Mouse (Mus musculus) liver, embryonic 12.5 days (tissue): ENCODE data around the gene Col23a1. TPM values are rescaled to one million over a fixed set of nuclear protein-coding genes. Genes with fewer than 3 reads are reported as not detected.

ENCODE experiments used
- ATAC-seq: fragments of 200-750 bp; cut with Nextera tagmentation; 2 replicates; pipeline ENCODE4 v1.8.0; 2017; ENCODE audit warnings: moderate number of reproducible peaks, mild to moderate bottlenecking, moderate library complexity
- H3K27ac ChIP-seq: fragments of 300-500 bp; sonication (generic); 2 replicates; pipeline ENCODE4 v1.5.1; 2016; ENCODE audit warnings: mild to moderate bottlenecking
- H3K27me3 ChIP-seq: fragments of 300-500 bp; sonication (generic); replicated peaks from 2 replicates; pipeline ENCODE4 v1.6.1; 2016; ENCODE audit warnings: mild to moderate bottlenecking, moderate library complexity
- H3K36me3 ChIP-seq: fragments of 300-500 bp; sonication (generic); 2 replicates; pipeline ENCODE4 v1.6.1; 2016; ENCODE audit warnings: mild to moderate bottlenecking, moderate library complexity
- H3K4me1 ChIP-seq: fragments of 300-500 bp; sonication (generic); 2 replicates; pipeline ENCODE4 v1.6.1; 2016
- H3K4me2 ChIP-seq: fragments of 300-500 bp; sonication (generic); 2 replicates; pipeline ENCODE4 v1.6.1; 2016; ENCODE audit warnings: mild to moderate bottlenecking, moderate library complexity
- H3K4me3 ChIP-seq: fragments of 300-500 bp; sonication (generic); 2 replicates; pipeline ENCODE4 v1.5.1; 2016; ENCODE audit warnings: mild to moderate bottlenecking, moderate library complexity
- H3K9ac ChIP-seq: fragments of 300-500 bp; sonication (generic); 2 replicates; pipeline ENCODE4 v1.6.1; 2016; ENCODE audit warnings: mild to moderate bottlenecking, moderate library complexity
- H3K9me3 ChIP-seq: fragments of 300-500 bp; sonication (generic); replicated peaks from 2 replicates; pipeline ENCODE4 v1.6.1; 2016; ENCODE audit warnings: mild to moderate bottlenecking, moderate library complexity
- WGBS: fragments of 180-500 bp; shearing (Covaris S2); methylation state at CpG from one replicate; pipeline ENCODE4 v1.1.7; 2016; ENCODE audit not compliant: insufficient replicate concordance; 5-methylcytosine and 5-hydroxymethylcytosine counted together
- polyA plus RNA-seq: library from polyadenylated mRNA; unstranded; fragments of >200 nt; fragmentation: Nextera tagmentation; extraction: Ambion mirVana; gene quantifications from 2 replicates; pipeline ENCODE4 v1.2.1, GENCODE M21; 2016

The Col23a1 gene
- polyA plus RNA-seq, 1 experiment from 2014 or later: 0.79 TPM

DNA sequence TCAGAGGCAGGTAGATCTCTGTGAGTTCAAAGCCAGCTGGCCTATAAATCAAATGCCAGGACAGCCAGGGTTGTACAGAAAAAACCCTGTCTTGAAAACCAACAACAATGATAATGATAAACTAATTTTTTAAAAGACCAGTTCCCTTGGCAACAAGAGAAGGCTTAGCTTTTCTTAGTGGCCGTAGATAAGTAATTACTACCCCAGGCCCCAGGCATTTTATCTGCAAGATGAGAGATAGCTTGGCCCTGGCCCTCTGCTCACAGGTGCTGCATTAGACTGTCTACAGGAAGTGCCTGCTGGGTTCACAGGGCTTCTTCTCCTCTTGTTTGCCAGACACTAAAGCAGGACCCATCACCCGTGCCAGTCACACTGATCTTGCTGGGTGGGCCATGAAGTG, 265.3 kb downstream of the Col23a1 start:
- H3K9ac ChIP-seq: no peak overlapping the region

DNA sequence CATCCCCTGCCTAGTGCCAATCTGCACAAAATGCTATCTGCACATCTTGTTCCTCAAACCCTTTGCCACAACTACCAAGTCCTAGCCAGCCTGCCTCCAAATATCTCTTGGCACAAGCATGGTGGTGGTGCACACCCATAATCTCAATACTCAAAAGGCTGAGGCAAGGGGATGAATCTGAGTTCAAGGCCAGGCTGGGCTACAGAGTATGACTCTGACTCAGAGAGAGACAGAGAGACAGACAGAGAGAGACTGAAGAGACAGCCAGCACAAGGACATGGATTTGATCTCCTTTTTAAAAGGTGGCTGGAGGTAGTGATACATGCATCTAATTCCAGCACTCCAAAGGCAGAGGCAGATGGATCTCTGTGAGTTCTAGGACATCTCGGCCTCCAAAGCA, 273.6 kb downstream of the Col23a1 start:
- 0 out of 2 replicates have a peak, but pooled peaks cover 4% of the 10 kb centered on the region for H3K9me3 ChIP-seq
- H3K27me3 ChIP-seq: no peaks in the 10 kb centered on the region
- no peak overlapping the region for H3K9ac ChIP-seq
- H3K4me3 ChIP-seq: no peak overlapping the region
- ATAC-seq: no peak
- no peaks in the 10 kb centered on the region for H3K36me3 ChIP-seq
- no peaks in the 10 kb centered on the region for H3K4me1 ChIP-seq
- H3K4me2 ChIP-seq: no peak overlapping the region
- WGBS: 62% methylated on average over 1 of the region's 1 CpGs
- no peak overlapping the region for H3K27ac ChIP-seq

More for the DNA sequence above, 265.3 kb downstream of the Col23a1 start:
- WGBS: 36% methylated on average over 2 of the region's 2 CpGs
- H3K4me3 ChIP-seq: no peak overlapping the region
- H3K4me1 ChIP-seq: peaks cover 9% of the 10 kb centered on the region; the same call in 1 of the 2 replicates
- H3K9me3 ChIP-seq: no peaks in the 10 kb centered on the region
- 0 out of 2 replicates have a peak, but pooled peaks have one; percentile 15 for ATAC-seq
- H3K27me3 ChIP-seq: no peaks in the 10 kb centered on the region
- H3K27ac ChIP-seq: no peak overlapping the region
- H3K36me3 ChIP-seq: no peaks in the 10 kb centered on the region
- no peak overlapping the region for H3K4me2 ChIP-seq

GRCm38 (mm10) chr11:51565062-51565461, 275.3 kb downstream of the Col23a1 start:
- no peaks in the 10 kb centered on the region for H3K36me3 ChIP-seq
- WGBS: 33% methylated on average over 3 of the region's 3 CpGs
- no peak overlapping the region for H3K4me2 ChIP-seq
- ATAC-seq: no peak
- H3K27ac ChIP-seq: no peak overlapping the region
- no peak overlapping the region for H3K4me3 ChIP-seq
- no peak overlapping the region for H3K9ac ChIP-seq
- no peaks in the 10 kb centered on the region for H3K27me3 ChIP-seq
- 0 out of 2 replicates have a peak, but pooled peaks cover 4% of the 10 kb centered on the region for H3K9me3 ChIP-seq
- no peaks in the 10 kb centered on the region for H3K4me1 ChIP-seq

DNA sequence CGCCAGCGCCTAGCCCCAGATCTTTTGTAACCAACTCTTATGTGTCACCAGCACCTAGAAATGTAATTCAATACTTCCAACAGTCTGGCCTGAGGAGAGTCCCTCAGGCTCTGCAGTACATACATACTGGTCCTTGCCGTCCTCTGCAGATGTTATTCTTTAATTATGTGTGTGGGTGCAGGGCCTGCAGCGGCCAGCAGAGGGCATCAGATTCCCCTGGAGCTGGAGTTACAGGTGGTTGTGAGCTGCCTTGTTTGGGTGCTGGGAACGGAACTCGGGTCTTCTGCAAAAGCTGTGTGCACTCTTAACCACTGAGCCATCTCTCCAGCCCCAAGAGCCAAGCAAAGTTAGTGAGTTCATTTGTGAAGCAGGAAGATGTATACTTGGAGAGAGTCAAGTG, 276.2 kb downstream of the Col23a1 start:
- ATAC-seq: no peak
- Histone ChIP-seq H3K4me3 (no peak overlapping the region), H3K9ac (no peak overlapping the region), H3K4me1 (no peaks in the 10 kb centered on the region), H3K9me3 (0 out of 2 replicates have a peak, but pooled peaks cover 4% of the 10 kb centered on the region), H3K4me2 (no peak overlapping the region), H3K36me3 (no peaks in the 10 kb centered on the region), H3K27me3 (no peaks in the 10 kb centered on the region), H3K27ac (no peak overlapping the region)
- 77% methylated on average over 6 of the region's 6 CpGs for WGBS

DNA sequence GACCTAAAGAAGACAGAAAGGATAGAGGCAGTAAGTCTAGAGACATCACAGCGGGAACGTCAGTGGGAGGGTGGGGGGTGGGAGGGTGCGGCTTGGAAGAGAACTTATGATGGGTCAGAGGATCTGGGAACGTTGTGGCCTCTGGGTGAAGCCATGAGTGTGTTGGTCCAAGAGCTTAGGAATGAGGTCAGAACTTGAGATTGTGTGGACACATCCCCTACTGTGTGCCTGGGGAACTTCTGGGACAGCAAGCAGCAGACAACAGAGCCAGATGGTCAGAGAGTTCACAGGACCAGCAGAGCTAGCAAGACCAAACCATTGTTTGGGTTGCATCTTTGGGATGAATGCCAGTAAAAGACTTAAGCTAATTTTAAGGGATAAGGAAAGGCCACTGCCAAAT, 279.1 kb downstream of the Col23a1 start:
- 67% methylated on average over 4 of the region's 4 CpGs for WGBS
- H3K4me1 ChIP-seq: no peaks in the 10 kb centered on the region
- 0 out of 2 replicates have a peak, but pooled peaks cover 4% of the 10 kb centered on the region for H3K9me3 ChIP-seq
- no peak for ATAC-seq
- H3K27ac ChIP-seq: no peak overlapping the region
- H3K4me2 ChIP-seq: no peak overlapping the region
- H3K9ac ChIP-seq: no peak overlapping the region
- H3K36me3 ChIP-seq: no peaks in the 10 kb centered on the region
- no peak overlapping the region for H3K4me3 ChIP-seq
- no peaks in the 10 kb centered on the region for H3K27me3 ChIP-seq

DNA sequence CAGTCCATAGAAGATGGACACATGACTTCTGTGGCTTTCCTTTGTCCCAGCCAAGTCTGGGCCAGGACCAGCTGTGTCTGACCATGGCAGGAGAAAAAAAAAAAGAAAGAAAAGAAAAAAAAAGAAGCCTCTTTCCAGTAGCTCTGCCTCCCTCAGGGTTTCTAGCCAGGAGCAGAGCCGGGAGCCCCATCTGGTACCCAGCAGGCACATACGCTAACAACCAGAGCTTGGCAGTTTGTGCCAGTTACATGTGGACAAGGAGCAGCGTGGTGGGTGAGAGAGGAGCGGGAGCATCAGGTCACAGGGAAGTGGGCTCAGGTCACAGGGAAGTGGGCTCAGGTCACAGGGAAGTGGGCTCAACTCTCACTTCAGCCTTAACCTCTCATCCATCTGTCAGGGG, 286.7 kb downstream of the Col23a1 start:
- Histone ChIP-seq H3K9ac (no peak overlapping the region), H3K36me3 (no peaks in the 10 kb centered on the region), H3K27me3 (no peaks in the 10 kb centered on the region), H3K4me1 (no peaks in the 10 kb centered on the region), H3K4me2 (no peak overlapping the region), H3K9me3 (no peaks in the 10 kb centered on the region), H3K4me3 (no peak overlapping the region), H3K27ac (no peak overlapping the region)
- no peak for ATAC-seq
- 70% methylated on average over 4 of the region's 4 CpGs for WGBS

- Histone ChIP-seq H3K27ac (no peak overlapping the region), H3K4me3 (no peak overlapping the region), H3K4me1 (peaks cover 4% of the 10 kb centered on the region; the same call in 1 of the 2 replicates), H3K9ac (no peak overlapping the region), H3K4me2 (no peak overlapping the region), H3K27me3 (no peaks in the 10 kb centered on the region), H3K36me3 (no peaks in the 10 kb centered on the region), H3K9me3 (no peaks in the 10 kb centered on the region)
- WGBS: 46% methylated on average over 7 of the region's 7 CpGs
- ATAC-seq: no peak
These were observed 287.9 kb downstream of the Col23a1 start for GRCm38 (mm10) chr11:51577587-51577986.

DNA sequence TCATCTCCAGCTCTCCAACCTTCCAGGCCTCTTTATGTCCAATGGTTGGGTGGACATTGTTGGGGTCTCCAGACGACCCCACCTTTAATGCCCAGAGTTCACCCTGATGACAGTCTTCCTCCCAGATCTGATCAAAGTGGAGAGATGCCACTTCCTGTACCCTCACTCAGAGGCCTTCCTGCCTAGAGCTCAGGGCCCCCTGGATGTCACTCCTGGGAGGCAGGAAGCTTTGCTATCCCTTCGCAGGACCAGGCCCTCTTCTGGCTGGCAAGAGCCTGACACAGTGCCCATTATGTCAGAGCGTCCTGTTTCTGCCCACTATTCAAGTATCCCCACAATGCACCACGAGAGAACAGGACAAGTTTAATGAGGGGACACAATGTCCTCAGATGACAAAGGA, 289.3 kb downstream of the Col23a1 start:
- no peaks in the 10 kb centered on the region for H3K27me3 ChIP-seq
- no peaks in the 10 kb centered on the region for H3K36me3 ChIP-seq
- H3K27ac ChIP-seq: no peak overlapping the region
- no peak for ATAC-seq
- no peaks in the 10 kb centered on the region for H3K9me3 ChIP-seq
- no peak overlapping the region for H3K4me2 ChIP-seq
- WGBS: 41% methylated on average over 4 of the region's 4 CpGs
- no peak overlapping the region for H3K4me3 ChIP-seq
- peaks cover 18% of the 10 kb centered on the region for H3K4me1 ChIP-seq
- H3K9ac ChIP-seq: no peak overlapping the region

- Histone ChIP-seq H3K36me3 (peaks cover 21% of the 10 kb centered on the region), H3K9me3 (no peaks in the 10 kb centered on the region), H3K9ac (no peak overlapping the region), H3K4me2 (no peak overlapping the region), H3K4me3 (no peak overlapping the region), H3K4me1 (peaks cover 50% of the 10 kb centered on the region), H3K27me3 (no peaks in the 10 kb centered on the region), H3K27ac (no peak overlapping the region)
- no peak for ATAC-seq
- 21% methylated on average over 8 of the region's 8 CpGs for WGBS
These were observed 293.0 kb downstream of the Col23a1 start for GRCm38 (mm10) chr11:51582713-51583112.

DNA sequence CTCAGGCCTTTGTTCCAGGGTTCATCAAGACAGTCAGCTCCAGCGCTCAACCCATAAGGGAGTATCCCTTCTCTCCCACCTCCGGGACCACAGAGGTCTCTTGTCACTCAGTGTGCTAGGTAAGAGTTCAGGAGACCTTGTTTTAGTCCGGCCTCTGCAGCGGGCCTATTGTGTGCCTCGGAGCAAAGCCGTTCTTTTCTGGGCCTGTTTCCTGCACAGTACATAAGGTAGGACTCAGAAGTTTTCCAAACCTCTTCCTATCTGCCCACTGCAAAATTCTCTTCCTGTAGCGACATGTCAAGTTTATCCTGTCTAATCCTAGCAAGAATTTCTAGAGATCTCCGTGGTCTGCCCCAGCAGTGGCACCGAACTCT, 294.3 kb downstream of the Col23a1 start:
- 24% methylated on average over 9 of the region's 9 CpGs for WGBS
- Histone ChIP-seq H3K9me3 (no peaks in the 10 kb centered on the region), H3K36me3 (peaks cover 34% of the 10 kb centered on the region), H3K27me3 (no peaks in the 10 kb centered on the region), H3K4me3 (peak overlapping the region; percentile 85), H3K4me2 (peak overlapping the region; percentile 86), H3K4me1 (peaks cover 50% of the 10 kb centered on the region), H3K9ac (peak overlapping the region; percentile 95), H3K27ac (peak overlapping the region; percentile 85)
- peak; percentile 29 for ATAC-seq

- 2% methylated on average over 59 of the region's 59 CpGs for WGBS
These were observed 294.9 kb downstream of the Col23a1 start, which contains the start of gene Phykpl for GRCm38 (mm10) chr11:51584431-51585248. Gene Phykpl, plus strand, starts transcription at chr11:51584757.

GRCm38 (mm10) chr11:51585608-51586252, 296.0 kb downstream of the Col23a1 start:
- no peak for ATAC-seq
- Histone ChIP-seq H3K4me2 (peak overlapping the region; percentile 86), H3K27me3 (no peaks in the 10 kb centered on the region), H3K9ac (peak overlapping the region; percentile 95), H3K36me3 (peaks cover 51% of the 10 kb centered on the region), H3K4me3 (peak overlapping the region; percentile 85), H3K9me3 (no peaks in the 10 kb centered on the region), H3K4me1 (peaks cover 50% of the 10 kb centered on the region), H3K27ac (peak overlapping the region; percentile 85)
- 37% methylated on average over 8 of the region's 8 CpGs for WGBS

More at GRCm38 (mm10) chr11:51584431-51585248, 294.9 kb downstream of the Col23a1 start, which contains the start of gene Phykpl:
- Histone ChIP-seq H3K4me1 (peaks cover 50% of the 10 kb centered on the region), H3K36me3 (peaks cover 40% of the 10 kb centered on the region), H3K9me3 (no peaks in the 10 kb centered on the region), H3K4me3 (peak within 1 kb of the TSS; percentile 85), H3K9ac (peak within 1 kb of the TSS; percentile 95), H3K4me2 (peak within 1 kb of the TSS; percentile 86), H3K27me3 (no peaks in the 10 kb centered on the region), H3K27ac (peak within 1 kb of the TSS; percentile 85)
- ATAC-seq: peak; percentile 91
